Mouse (Mus musculus) stomach, postnatal 0 days (tissue): ENCODE measurements around the gene Cavin3.

ENCODE experiments used
- CTCF ChIP-seq: IDR thresholded peaks from 2 replicates; pipeline ENCODE4 v1.5.1; 2016; ENCODE audit warnings: antibody characterized with exemption, low read depth, mild to moderate bottlenecking, moderate library complexity
- EP300 ChIP-seq: optimal IDR thresholded peaks from 2 replicates; pipeline ENCODE3; 2016; ENCODE audit warnings: antibody characterized with exemption

DNA sequence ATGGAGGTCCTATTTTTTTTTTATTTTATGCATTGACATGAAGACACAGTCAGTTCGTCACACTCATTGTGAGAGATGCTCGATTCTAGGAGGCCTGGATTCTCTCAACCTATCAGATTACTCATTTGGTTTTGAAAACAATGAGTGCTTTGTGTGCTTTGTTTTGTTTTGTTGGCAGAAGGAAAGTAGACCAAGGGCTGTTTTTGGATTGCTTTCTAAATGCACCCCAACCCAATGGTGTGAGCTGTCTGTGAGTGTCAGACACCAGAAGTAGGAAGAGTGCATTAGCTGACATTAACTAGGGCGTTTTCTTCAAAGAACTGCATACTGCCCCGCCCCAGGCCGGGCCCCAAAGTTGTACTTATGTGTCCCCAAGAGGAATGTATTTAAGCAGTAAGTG is 2.0 kb downstream of the Cavin3 start:
- TF ChIP-seq CTCF (no peak), EP300 (no peak)
